Mouse (Mus musculus) ES-Bruce4 (cell line): ENCODE measurements around the gene Abca15.

Experiments
- CTCF ChIP-seq: IDR thresholded peaks from one replicate; pipeline ENCODE4 v1.8.1; 2011; ENCODE audit warnings: low read depth, low read length
- EP300 ChIP-seq: IDR thresholded peaks from 2 replicates; pipeline ENCODE4 v1.6.1; 2011; ENCODE audit warnings: low read depth, low read length; ENCODE audit not compliant: insufficient read depth
- POLR2A ChIP-seq: IDR thresholded peaks from one replicate; pipeline ENCODE4 v1.8.1; 2011; ENCODE audit warnings: low read length; ENCODE audit not compliant: insufficient read depth

- TF ChIP-seq POLR2A (no peak), CTCF (no peak), EP300 (no peak)
These were observed 43.2 kb upstream of the Abca15 start for GRCm38 (mm10) chr7:120285286-120285685.
